Mouse (Mus musculus) adrenal gland, adult 8-10 months (tissue): ENCODE measurements around the gene Lime1. TPM values are rescaled to one million over a fixed set of nuclear protein-coding genes. Genes with fewer than 3 reads are reported as not detected.

Experiments
- DNase-seq: peaks from one replicate; pipeline ENCODE4 v3.0.0; 2022
- total RNA-seq, 4 experiments: library from RNA; stranded (reverse); gene quantifications; 2 replicates each; pipeline ENCODE4 v1.2.4; 2022

Gene Lime1
- total RNA-seq = 10 to 100 TPM; 17.2 to 37.4 (median 22.9) TPM

GRCm38 (mm10) chr2:181379778-181380177 is at the start of gene Lime1:
Lime1 (plus strand) TSS chr2:181380078.
- no peak for DNase-seq

- DNase-seq = no peak
These were observed 47.3 kb upstream of the Lime1 start for GRCm38 (mm10) chr2:181332542-181332941.

- DNase-seq = peak; percentile 31
These were observed 45.9 kb upstream of the Lime1 start for GRCm38 (mm10) chr2:181334023-181334422.

GRCm38 (mm10) chr2:181340426-181340825 is 39.5 kb upstream of the Lime1 start:
- no peak for DNase-seq

- DNase-seq = no peak
These were observed 37.1 kb upstream of the Lime1 start for GRCm38 (mm10) chr2:181342766-181343165.

- DNase-seq = no peak
These were observed 23.1 kb upstream of the Lime1 start for GRCm38 (mm10) chr2:181356780-181357179.

GRCm38 (mm10) chr2:181363946-181364345 is 15.9 kb upstream of the Lime1 start:
- no peak for DNase-seq

GRCm38 (mm10) chr2:181364487-181364859 is 15.4 kb upstream of the Lime1 start:
- DNase-seq = no peak

GRCm38 (mm10) chr2:181364860-181365596 is 14.8 kb upstream of the Lime1 start, which contains the start of the genes Zgpat and Arfrp1:
Zgpat (plus strand) TSS chr2:181364928.
Arfrp1 (minus strand) TSS chr2:181365404.
- peak; percentile 82 for DNase-seq

- DNase-seq = no peak
These were observed 14.2 kb upstream of the Lime1 start for GRCm38 (mm10) chr2:181365655-181366075.

- no peak for DNase-seq
These were observed 9.9 kb upstream of the Lime1 start for GRCm38 (mm10) chr2:181370001-181370400.

GRCm38 (mm10) chr2:181375787-181376186 is 4.1 kb upstream of the Lime1 start:
- DNase-seq = no peak

GRCm38 (mm10) chr2:181377230-181377629 is 2.6 kb upstream of the Lime1 start:
- DNase-seq = no peak

GRCm38 (mm10) chr2:181378701-181379100 is 1.2 kb upstream of the Lime1 start:
- DNase-seq = no peak

- no peak for DNase-seq
These were observed 373 bp downstream of the Lime1 start for GRCm38 (mm10) chr2:181380251-181380650.

GRCm38 (mm10) chr2:181381107-181381506 is 1.2 kb downstream of the Lime1 start:
- DNase-seq = no peak

GRCm38 (mm10) chr2:181381631-181382306 is 1.9 kb downstream of the Lime1 start:
- no peak for DNase-seq

GRCm38 (mm10) chr2:181384463-181384862 is 4.6 kb downstream of the Lime1 start:
- DNase-seq = no peak

GRCm38 (mm10) chr2:181384919-181385391 is 5.1 kb downstream of the Lime1 start:
- no peak for DNase-seq

GRCm38 (mm10) chr2:181385885-181386284 is 6.0 kb downstream of the Lime1 start:
- DNase-seq = no peak

- no peak for DNase-seq
These were observed 6.9 kb downstream of the Lime1 start for GRCm38 (mm10) chr2:181386663-181387210.

- DNase-seq = peak; percentile 53
These were observed 10.4 kb downstream of the Lime1 start for GRCm38 (mm10) chr2:181390136-181390870.

GRCm38 (mm10) chr2:181391022-181391421 is 11.1 kb downstream of the Lime1 start:
- DNase-seq = no peak
